Mouse (Mus musculus): ENCODE measurements at regions not wholly inside any gene's neighbourhood (a gene's known extent, or its start where the extent isn't known, plus 50 kb on each side); places are given as distances from the start of the nearest gene placed in this dataset.

DNA sequence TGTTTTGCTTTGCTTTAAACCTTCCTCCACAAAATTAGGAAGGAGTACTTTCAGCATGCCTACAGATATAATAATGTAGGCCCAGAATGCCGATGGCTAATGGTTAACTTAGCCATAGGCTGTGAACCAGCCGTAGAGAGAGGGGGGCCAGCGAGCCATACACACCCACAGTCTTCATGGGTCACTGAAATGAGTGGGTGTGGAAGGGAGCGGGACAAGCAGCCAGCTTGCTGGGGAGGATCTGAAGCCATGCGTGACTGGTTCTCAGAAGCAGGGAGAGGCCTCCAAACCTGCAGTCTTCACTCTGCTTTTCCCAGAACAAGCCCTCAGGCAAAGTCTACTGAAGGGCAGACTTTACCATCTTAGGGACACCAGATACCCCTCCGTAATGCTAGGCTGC lies 50.8 kb upstream of the Ptpn13 start:
- Histone ChIP-seq H3K27me3 (no peaks in the 10 kb centered on the region), H3K4me1 (peaks cover 14% of the 10 kb centered on the region), H3K36me3 (no peaks in the 10 kb centered on the region), H3K9ac (no peak overlapping the region), H3K4me3 (no peak overlapping the region), H3K27ac (no peak overlapping the region), H3K4me2 (no peak overlapping the region), H3K9me3 (no peaks in the 10 kb centered on the region)
- WGBS: 80% methylated on average over 6 of the region's 6 CpGs
- no peak for ATAC-seq (ENCODE audit: borderline replicate concordance, extremely low read depth, low FRiP score, low TSS enrichment)

DNA sequence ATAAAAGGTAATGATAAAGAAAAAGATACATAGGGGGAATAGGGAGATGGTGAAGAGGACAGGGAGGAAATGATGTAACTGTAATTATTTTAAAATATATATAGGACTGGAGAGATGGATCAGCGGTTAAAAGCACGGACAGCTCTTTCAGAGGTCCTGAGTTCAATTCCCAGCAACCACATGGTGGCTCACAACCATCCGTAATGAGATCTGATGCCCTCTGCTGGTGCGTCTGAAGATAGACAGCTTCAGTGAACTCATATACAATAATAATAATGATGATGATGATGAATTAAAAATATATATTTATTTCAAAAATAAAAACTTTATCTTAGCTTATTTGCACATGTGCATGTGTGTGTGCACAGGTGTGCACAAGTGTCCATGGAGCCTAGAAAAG lies 51.9 kb upstream of the Ptpn13 start:
- H3K4me2 ChIP-seq: no peak overlapping the region
- H3K4me1 ChIP-seq: peaks cover 14% of the 10 kb centered on the region
- 91% methylated on average over 4 of the region's 4 CpGs for WGBS
- no peaks in the 10 kb centered on the region for H3K36me3 ChIP-seq
- H3K4me3 ChIP-seq: no peak overlapping the region
- H3K27me3 ChIP-seq: no peaks in the 10 kb centered on the region
- ATAC-seq (ENCODE audit: borderline replicate concordance, extremely low read depth, low FRiP score, low TSS enrichment): no peak
- no peaks in the 10 kb centered on the region for H3K9me3 ChIP-seq
- H3K9ac ChIP-seq: no peak overlapping the region
- H3K27ac ChIP-seq: no peak overlapping the region

GRCm38 (mm10) chr5:103370456-103370855 lies 54.5 kb upstream of the Ptpn13 start:
- Histone ChIP-seq H3K9ac (no peak overlapping the region), H3K9me3 (no peaks in the 10 kb centered on the region), H3K27ac (no peak overlapping the region), H3K27me3 (no peaks in the 10 kb centered on the region), H3K4me1 (peaks cover 11% of the 10 kb centered on the region), H3K4me3 (no peak overlapping the region), H3K4me2 (no peak overlapping the region), H3K36me3 (no peaks in the 10 kb centered on the region)
- whole genome bisulfite sequencing: 31% methylated on average over 4 of the region's 4 CpGs
- no peak for ATAC-seq (ENCODE audit: borderline replicate concordance, extremely low read depth, low FRiP score, low TSS enrichment)

- no peak for ATAC-seq (ENCODE audit: borderline replicate concordance, extremely low read depth, low FRiP score, low TSS enrichment)
- 73% methylated on average over 10 of the region's 10 CpGs for WGBS
- Histone ChIP-seq H3K27ac (no peak overlapping the region), H3K27me3 (no peaks in the 10 kb centered on the region), H3K4me1 (peaks cover 14% of the 10 kb centered on the region), H3K9ac (no peak overlapping the region), H3K36me3 (no peaks in the 10 kb centered on the region), H3K4me2 (no peak overlapping the region), H3K4me3 (no peak overlapping the region), H3K9me3 (no peaks in the 10 kb centered on the region)
Measured at GRCm38 (mm10) chr5:103368993-103369392, 56.0 kb upstream of the Ptpn13 start.

DNA sequence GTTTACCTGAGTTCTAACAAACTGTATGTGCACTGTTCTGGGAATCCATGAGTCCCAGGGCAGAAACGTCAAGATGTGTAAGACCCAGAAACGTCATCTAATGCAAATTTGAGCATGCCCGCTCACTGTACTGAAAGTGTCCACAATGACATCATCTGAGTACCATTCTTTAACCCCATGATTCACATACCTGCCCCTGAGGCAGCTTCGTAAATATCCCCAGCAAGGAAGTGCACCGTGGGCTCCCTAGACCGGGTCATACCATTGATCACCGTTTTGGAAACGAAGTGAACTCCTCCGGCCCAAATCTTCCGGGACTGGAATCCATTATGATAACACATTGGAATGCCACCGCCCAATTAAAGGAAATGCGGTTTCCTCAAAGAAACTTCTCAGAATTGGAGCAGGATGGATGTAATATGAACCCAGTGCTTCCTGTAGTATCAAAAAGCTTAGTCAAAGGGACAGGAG lies 57.8 kb upstream of the Ptpn13 start:
- no peaks in the 10 kb centered on the region for H3K9me3 ChIP-seq
- no peak overlapping the region for H3K4me2 ChIP-seq
- H3K4me1 ChIP-seq: peaks cover 14% of the 10 kb centered on the region
- H3K27ac ChIP-seq: no peak overlapping the region
- no peaks in the 10 kb centered on the region for H3K27me3 ChIP-seq
- H3K36me3 ChIP-seq: no peaks in the 10 kb centered on the region
- no peak overlapping the region for H3K4me3 ChIP-seq
- H3K9ac ChIP-seq: no peak overlapping the region
- WGBS: 36% methylated on average over 12 of the region's 12 CpGs
- ATAC-seq (ENCODE audit: borderline replicate concordance, extremely low read depth, low FRiP score, low TSS enrichment): no peak

DNA sequence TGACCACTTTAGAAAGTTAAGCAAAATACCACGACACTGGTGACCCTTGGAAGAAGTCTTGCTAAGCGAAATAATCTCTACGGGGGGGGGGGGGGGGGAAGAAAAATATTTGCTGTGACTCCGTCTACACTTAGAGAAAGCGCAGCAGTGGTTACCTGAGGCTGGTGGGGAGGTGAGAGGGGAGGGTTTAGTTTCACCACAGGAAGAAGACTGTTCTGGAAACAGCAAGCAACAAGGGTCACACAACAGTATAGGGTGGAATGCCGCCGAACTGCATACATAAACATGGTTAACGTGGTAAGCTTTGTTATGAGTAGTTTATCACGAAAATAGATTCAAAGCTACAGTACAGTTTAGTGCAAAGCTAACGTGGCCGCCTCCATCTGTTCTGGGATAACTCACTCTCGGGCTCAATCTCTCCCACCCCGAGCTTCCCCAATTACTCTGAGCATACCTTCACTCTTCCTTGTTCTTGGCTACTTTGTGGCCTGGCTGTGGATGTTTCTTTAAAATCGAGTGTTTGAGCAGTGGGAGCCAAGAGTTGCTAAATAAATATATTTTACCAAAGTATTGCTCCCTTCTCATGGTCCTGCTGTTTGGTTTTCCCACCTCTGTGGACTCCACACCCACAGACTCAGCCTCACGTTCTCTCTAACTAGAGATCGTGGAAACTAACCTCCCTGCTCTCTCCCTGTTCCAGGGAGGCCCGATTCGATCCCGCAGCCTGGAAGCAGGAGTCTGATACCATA lies 59.1 kb upstream of the Ptpn13 start:
- Histone ChIP-seq H3K4me2 (0 out of 2 replicates have a peak overlapping the region, but pooled peaks have one; percentile 20), H3K9ac (no peak overlapping the region), H3K9me3 (no peaks in the 10 kb centered on the region), H3K27ac (peak overlapping the region; percentile 70), H3K36me3 (no peaks in the 10 kb centered on the region), H3K27me3 (no peaks in the 10 kb centered on the region), H3K4me1 (peaks cover 17% of the 10 kb centered on the region), H3K4me3 (no peak overlapping the region)
- peak; percentile 12; the same call in 1 of the 2 replicates for ATAC-seq (ENCODE audit: borderline replicate concordance, extremely low read depth, low FRiP score, low TSS enrichment)
- 68% methylated on average over 19 of the region's 19 CpGs for WGBS

DNA sequence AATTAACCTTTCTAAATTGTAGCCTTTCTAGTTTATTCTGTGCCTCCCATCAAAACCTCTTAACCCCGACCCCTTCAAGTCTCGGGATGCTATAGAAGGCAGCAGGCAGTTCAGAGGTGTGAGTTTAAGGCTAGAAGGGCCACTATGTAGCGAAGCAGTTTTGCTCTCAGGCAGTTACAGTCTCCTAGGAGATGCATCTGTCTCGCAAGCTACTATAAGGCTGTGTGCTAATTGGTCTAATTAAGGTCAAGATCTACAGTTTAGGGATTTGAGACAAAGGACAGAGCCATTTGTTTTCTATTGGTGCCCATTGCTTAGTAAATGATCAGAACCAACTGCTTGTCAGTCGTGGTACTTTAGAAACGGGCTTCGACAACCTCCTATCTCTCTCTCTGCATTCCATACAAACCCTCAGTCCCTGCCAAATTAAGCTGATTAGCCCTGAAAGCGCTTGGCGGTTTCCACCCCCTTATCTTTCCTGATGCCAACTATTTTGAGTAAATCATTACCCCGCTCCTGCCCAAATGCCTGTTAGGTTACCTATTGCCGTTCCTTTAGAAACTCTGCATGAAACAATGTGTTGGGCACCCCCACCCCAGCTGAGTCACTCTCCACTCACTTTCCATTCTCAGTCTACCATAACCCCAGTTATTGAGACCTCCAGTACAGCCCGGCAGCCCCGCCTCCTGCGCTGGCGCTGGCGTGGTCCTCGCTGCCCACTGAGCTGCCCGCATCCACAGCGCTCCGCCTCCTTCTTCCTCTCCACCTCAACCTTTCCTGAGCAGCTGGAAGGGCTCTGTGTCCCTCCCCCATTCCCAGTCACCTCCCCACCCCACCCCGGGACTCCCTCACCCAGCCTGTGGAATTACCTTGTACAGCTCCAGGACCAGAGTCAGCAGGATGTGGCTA lies 59.9 kb upstream of the Ptpn13 start:
- no peaks in the 10 kb centered on the region for H3K27me3 ChIP-seq
- H3K27ac ChIP-seq: peak overlapping the region; percentile 70
- H3K4me3 ChIP-seq: no peak overlapping the region
- no peaks in the 10 kb centered on the region for H3K36me3 ChIP-seq
- WGBS: 76% methylated on average over 21 of the region's 21 CpGs
- H3K9me3 ChIP-seq: no peaks in the 10 kb centered on the region
- H3K4me1 ChIP-seq: peaks cover 23% of the 10 kb centered on the region
- H3K9ac ChIP-seq: no peak overlapping the region
- peak overlapping the region; percentile 20; the same call in 1 of the 2 replicates for H3K4me2 ChIP-seq
- ATAC-seq (ENCODE audit: borderline replicate concordance, extremely low read depth, low FRiP score, low TSS enrichment): peak; percentile 46; the same call in 1 of the 2 replicates

DNA sequence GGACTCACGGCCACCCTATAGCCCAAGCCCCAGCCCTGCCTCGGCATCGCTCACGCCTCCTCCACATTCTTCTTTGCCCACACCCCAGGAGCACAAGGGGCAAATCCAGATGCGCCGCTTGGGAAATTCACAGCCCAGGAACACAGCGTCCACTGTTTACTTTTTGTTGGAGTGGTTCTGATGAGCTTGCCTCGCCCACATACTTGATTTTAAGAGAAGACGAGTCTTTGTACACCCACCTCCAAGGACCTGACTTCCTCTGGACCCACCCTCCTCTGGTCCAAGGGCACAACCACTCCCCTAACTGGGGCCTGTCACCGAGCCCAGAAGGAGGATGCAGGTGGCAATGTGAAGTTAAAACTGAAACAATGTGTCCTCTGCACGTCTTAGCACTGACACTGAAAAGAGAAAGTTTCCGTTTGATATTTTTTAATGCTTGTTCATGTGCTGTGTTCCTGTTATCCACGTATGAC lies 64.2 kb upstream of the Ptpn13 start:
- Histone ChIP-seq H3K36me3 (no peaks in the 10 kb centered on the region), H3K9me3 (no peaks in the 10 kb centered on the region), H3K4me3 (no peak overlapping the region), H3K27ac (0 out of 2 replicates have a peak overlapping the region, but pooled peaks have one; percentile 4), H3K4me1 (peaks cover 13% of the 10 kb centered on the region; the same call in 1 of the 2 replicates), H3K27me3 (no peaks in the 10 kb centered on the region), H3K9ac (no peak overlapping the region), H3K4me2 (peak overlapping the region; percentile 17)
- peak; percentile 56; the same call in 1 of the 2 replicates for ATAC-seq (ENCODE audit: borderline replicate concordance, extremely low read depth, low FRiP score, low TSS enrichment)
- 25% methylated on average over 13 of the region's 13 CpGs for WGBS

- peak overlapping the region; percentile 17 for H3K4me2 ChIP-seq
- ATAC-seq (ENCODE audit: borderline replicate concordance, extremely low read depth, low FRiP score, low TSS enrichment): no peak
Measured at GRCm38 (mm10) chr5:103360360-103360759, 64.6 kb upstream of the Ptpn13 start.

DNA sequence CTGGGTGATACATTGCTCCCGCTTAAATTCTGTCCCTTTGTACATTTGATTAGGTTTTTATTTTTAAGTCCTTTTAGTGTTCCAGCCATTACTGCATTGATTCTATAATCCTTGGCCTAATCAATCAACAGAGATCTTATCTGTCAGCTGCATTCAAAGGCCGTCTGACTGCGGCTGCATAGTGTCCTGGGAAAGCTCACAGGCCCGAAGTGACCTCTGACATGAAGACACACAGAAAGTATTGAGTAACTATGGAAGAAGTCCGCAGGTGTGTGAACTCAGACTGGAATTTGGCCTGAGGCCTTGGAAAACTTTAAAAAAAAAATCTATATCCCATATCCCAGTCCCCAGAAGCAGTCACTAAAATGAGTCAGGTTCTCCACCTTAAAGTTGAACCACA lies 67.4 kb upstream of the Ptpn13 start:
- Histone ChIP-seq H3K9me3 (no peaks in the 10 kb centered on the region), H3K36me3 (no peaks in the 10 kb centered on the region), H3K4me2 (no peak overlapping the region), H3K4me3 (no peak overlapping the region), H3K4me1 (peaks cover 14% of the 10 kb centered on the region), H3K27ac (no peak overlapping the region), H3K27me3 (no peaks in the 10 kb centered on the region), H3K9ac (no peak overlapping the region)
- no peak for ATAC-seq (ENCODE audit: borderline replicate concordance, extremely low read depth, low FRiP score, low TSS enrichment)
- 69% methylated on average over 5 of the region's 5 CpGs for WGBS

More at GRCm38 (mm10) chr5:103360360-103360759, 64.6 kb upstream of the Ptpn13 start:
- WGBS: 44% methylated on average over 10 of the region's 10 CpGs
- no peaks in the 10 kb centered on the region for H3K36me3 ChIP-seq
- H3K4me1 ChIP-seq: peaks cover 15% of the 10 kb centered on the region
- H3K27me3 ChIP-seq: no peaks in the 10 kb centered on the region
- H3K9me3 ChIP-seq: no peaks in the 10 kb centered on the region
- H3K9ac ChIP-seq: no peak overlapping the region
- H3K4me3 ChIP-seq: no peak overlapping the region
- H3K27ac ChIP-seq: 0 out of 2 replicates have a peak overlapping the region, but pooled peaks have one; percentile 4

GRCm38 (mm10) chr5:103356500-103356899 lies 68.5 kb upstream of the Ptpn13 start:
- Histone ChIP-seq H3K9me3 (no peaks in the 10 kb centered on the region), H3K4me3 (no peak overlapping the region; the same call in 1 of the 2 replicates), H3K9ac (0 out of 2 replicates have a peak overlapping the region, but pooled peaks have one; percentile 3), H3K27ac (no peak overlapping the region), H3K4me2 (0 out of 2 replicates have a peak overlapping the region, but pooled peaks have one; percentile 27), H3K27me3 (no peaks in the 10 kb centered on the region), H3K4me1 (peaks cover 14% of the 10 kb centered on the region), H3K36me3 (no peaks in the 10 kb centered on the region)
- no peak for ATAC-seq (ENCODE audit: borderline replicate concordance, extremely low read depth, low FRiP score, low TSS enrichment)
- WGBS: 60% methylated on average over 6 of the region's 6 CpGs

Measured in lung, embryonic 15.5 days (tissue).